Mouse (Mus musculus) heart, postnatal 25 days (tissue): ENCODE data around the gene Tmem139. TPM values are rescaled to one million over a fixed set of nuclear protein-coding genes. Genes with fewer than 3 reads are reported as not detected.

Experiments
- DNase-seq: peaks from one replicate; pipeline ENCODE4 v3.0.0; 2022; ENCODE audit warnings: low spot score
- intact Hi-C: fragments of 180-260 bp; cut with DNase I; formaldehyde crosslinking; loops from one replicate; pipeline ENCODE4 v1.15.1; 2025
- total RNA-seq, 2 experiments: library from RNA; stranded (reverse); gene quantifications; 2 replicates each; pipeline ENCODE4 v1.2.3; 2021

Gene Tmem139
- total RNA-seq, 2 experiments from 2014 or later = 0.29 TPM; not detected in 1

DNA sequence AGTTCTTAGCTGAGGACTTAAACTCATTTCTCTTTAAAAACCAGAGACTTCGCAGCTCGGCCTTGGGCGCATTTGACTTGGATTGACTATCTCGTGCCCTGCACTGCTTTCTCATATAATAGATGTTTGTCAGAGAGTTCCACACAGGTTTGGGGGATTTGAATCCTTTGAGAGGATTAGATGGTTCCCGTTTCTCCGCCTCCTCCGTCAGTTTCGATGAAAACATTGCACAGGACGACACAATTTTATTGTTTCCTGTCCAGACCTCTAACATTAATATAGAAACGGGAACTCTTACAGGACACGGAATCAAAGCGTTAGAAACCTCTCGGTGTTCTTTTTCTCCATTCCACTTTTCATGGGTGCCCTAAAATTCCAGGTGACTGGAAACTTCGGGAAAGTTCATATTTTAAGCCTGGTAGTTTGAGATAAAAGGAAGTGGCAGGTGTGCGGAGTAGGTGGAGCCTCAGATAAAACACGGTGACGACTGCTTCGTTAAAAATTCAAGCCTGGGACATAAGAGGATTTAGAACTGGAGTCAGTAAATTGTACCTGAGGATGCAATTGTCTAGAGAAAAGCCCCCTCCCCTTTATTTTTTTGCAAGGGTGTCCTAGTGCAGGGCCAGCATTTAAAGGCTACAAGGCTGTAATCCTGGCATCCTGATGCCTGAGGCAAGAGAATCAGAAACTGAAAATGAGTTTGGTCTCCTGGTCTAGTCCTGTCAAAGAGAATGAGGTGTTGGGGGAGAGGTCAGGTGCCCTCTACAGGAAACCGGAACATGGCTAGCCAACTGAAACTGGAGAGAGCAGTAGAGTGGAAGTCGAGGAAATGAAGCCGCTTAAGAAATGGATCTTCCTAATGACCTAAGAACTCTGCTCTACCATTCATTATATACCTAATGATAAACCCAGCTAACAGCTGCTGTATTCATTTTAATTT lies 3.9 kb downstream of the Tmem139 start:
- no peak for DNase-seq
- intact Hi-C loops = loop anchor here (5.0 to 10.0 kb wide), 3 partner anchors 57 to 1009 kb away; partner anchors contain the start of gene Fam131b

DNA sequence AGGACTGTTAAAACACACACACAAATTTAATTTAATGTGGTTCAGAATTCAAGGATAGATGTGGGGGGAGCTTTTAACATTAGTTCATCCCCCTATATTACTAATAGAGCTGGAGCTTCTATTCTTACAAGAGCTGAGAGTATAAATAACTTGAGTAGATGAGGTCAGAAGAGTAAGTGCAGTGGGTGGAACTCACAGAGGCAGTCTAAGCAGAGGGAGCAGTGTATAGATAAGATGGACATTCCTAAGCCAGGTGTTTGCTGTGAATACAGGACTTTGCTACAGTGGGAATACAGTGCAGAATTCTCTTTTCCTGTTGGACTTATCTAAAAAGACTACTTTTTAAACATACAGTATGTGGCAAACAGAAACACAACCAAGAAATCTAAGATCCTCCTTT lies 9.0 kb downstream of the Tmem139 start:
- intact Hi-C loops = no loop called here
- no peak for DNase-seq

DNA sequence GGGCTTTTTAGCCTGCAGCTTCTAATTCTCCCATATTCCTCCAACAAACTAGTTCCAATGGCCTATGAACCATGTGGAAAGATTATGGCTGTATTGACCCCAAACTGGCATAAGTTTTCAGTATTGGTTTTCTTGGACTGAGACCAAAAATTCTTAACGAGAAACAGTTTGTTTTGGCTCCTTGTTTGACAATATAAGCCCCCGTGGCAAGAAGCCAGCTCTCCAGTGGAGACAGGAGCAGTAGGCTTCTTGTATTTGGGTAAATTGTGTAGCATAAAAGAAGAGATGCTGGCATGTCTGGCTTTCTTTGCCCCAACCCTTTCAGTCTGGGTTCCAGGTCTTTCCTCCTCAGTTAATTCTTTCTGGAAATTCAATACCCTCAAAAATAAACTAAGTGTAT lies 14.4 kb downstream of the Tmem139 start:
- DNase-seq = no peak
- intact Hi-C loops = no loop called here

DNA sequence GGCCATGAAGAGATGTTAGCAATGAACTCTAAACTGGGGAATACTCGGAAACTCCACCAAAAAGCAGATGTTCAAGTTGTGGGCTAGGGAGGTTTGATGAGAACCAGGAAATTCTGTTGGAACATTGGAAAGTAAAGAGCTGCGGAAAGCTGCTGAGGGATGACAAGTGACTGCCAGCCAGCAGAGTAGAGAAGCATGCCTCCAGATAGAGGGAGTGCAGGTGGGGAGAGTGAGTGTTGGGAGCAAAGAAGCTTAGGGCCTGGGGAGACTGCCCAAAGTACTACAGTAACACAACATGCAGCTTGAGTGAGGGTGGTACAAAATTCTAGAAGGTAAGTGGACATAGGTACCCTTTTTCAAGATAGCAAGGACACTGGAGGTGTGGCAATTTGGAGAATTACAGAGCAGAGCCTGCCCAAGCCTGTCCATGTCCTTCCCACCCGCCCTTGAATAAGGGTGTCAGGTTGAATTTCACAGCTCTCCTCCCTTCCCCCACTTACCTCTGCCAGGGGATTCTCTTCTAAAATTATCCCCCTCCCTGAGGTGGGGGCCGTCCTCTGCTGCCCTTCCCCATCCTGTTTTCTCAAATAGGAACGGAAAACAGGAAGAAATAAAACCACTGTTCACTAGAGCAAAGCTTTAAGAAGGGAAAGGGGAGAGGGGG lies 21.2 kb downstream of the Tmem139 start:
- no peak for DNase-seq

DNA sequence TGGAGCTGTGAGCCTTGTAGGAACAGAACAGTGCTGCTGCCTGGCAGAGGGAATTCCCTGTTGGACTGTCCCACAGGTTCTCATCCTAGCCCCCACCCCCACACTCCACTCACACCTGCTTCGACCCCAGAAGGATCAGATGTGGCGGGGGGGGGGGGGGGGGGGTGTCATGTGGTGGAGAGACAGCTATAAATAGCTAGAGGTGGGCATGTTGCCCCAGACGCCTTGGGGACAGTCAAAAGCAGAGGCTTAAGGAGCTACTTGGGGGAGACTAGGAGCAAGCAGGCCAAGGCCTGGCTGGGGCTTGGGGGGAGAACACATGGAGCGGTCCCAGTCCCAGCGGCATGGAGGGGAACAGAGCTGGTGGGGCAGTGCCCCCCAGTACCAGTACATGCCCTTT lies 24.7 kb downstream of the Tmem139 start, which contains the start of gene Clcn1:
Clcn1 (plus strand) TSS at position 238 of the 400 bp plus-strand sequence.
- intact Hi-C loops = no loop called here
- no peak for DNase-seq

More for the DNA sequence above, 21.2 kb downstream of the Tmem139 start:
- intact Hi-C loops = no loop called here

DNA sequence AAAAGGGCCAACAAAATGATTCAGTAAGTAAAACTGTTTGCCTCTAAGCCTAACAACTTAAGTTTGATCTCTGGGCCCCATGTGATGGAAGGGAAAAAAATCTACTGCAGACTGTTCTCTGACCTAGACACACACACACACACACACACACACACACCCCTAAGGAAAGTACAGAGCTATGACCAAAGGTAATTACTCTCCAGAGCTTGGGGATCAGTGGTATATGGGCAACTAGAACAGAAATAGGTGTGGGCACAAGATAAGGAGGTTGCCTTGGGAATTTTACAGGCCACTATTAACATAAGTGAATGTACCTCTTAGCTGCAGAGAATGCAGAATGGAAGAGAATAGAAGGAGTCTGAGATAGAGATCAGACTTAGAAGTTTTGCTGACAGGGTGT lies 25.8 kb downstream of the Tmem139 start:
- intact Hi-C loops = no loop called here

DNA sequence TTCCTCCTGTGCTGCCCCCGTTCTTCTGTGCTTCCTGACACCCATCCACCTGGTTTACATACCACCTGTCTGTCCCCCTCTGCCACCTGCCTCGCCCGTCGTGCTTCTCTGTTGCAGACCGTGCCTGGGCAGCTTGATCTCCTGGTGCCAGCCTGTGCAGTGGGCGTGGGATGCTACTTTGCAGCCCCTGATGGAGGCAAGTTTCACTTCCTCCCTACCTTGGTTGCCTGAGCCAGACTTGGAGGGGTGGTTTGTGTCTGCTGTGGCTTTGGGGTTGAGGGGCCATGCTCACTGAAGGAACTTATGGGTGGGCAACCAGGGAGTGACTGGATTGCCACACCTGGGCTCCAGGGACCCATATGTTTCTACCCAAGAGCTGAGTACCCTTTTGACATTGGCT lies 31.6 kb downstream of the Tmem139 start:
- DNase-seq = no peak
- intact Hi-C loops = no loop called here

More for the DNA sequence above, 25.8 kb downstream of the Tmem139 start:
- no peak for DNase-seq

DNA sequence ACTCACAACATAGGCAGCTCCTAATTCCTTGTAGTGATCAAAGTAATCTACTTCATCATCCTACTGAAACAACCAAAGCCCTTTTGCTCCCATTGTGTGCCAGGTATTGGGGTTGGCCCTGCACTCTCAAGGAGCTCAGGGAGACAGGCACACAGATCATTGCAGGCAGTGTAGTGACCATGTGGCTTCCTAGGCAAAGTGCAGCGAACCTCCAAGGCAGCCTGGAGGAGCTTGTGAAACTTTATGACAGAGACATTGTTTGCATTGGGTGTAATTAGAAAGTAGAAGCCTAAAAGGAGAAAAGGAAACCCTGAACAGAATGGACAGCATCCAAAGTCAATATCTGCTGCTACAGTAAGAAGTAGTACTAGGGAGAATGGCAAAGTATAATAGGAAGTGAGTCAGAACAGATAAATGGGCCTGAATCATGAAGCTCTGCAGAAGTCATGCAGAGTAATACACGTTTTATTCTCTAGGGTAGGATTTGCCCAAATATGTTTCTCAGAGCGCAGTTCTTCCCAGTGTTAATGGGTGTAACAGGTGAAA lies 33.9 kb downstream of the Tmem139 start:
- no peak for DNase-seq

DNA sequence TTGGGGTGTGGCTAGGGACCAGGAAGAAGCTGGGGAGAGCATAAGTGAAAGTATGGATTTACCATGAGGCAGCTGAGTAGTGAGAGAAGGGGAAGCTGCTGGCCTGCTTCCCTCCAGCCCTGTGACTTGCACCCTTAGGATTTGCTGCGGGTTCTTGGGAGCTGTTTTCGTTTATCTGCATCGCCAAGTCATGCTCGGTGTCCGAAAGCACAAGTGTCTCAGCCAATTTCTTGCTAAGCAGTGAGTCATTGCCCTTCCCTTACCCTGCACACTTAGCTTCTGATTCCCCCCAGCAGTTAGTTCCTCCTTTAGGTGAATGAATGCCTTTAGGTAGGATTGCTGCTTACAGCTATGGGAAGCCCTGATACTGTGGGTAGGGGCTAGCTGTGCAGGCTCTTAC lies 37.6 kb downstream of the Tmem139 start:
- intact Hi-C loops = no loop called here
- no peak for DNase-seq

More for the DNA sequence above, 33.9 kb downstream of the Tmem139 start:
- intact Hi-C loops = no loop called here

DNA sequence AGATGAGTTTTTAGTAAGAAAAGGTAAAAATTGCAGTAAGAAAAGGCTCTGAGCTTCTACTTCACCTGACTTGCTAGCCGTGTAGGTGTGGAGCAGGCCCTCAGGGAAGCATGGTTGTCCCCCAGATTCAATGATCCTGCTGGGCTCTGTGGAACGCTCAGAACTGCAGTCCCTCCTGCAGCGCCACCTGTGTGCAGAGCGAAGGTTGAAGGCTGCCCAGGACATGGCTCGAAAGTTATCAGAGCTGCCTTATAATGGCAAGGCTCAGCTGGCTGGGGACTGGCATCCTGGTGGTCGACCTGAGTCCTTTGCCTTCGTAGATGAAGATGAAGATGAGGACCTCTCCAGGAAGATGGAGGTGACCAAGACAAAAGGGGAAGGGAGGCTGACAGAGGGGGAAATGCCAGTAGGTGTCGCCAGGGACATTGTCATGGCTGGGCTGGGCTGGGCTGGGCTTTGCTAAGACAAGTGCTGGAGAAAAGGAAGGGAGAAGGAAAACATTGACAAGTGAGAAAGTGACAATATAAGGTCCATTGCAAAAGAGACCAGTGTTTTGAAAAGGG lies 48.1 kb downstream of the Tmem139 start:
- intact Hi-C loops = no loop called here

DNA sequence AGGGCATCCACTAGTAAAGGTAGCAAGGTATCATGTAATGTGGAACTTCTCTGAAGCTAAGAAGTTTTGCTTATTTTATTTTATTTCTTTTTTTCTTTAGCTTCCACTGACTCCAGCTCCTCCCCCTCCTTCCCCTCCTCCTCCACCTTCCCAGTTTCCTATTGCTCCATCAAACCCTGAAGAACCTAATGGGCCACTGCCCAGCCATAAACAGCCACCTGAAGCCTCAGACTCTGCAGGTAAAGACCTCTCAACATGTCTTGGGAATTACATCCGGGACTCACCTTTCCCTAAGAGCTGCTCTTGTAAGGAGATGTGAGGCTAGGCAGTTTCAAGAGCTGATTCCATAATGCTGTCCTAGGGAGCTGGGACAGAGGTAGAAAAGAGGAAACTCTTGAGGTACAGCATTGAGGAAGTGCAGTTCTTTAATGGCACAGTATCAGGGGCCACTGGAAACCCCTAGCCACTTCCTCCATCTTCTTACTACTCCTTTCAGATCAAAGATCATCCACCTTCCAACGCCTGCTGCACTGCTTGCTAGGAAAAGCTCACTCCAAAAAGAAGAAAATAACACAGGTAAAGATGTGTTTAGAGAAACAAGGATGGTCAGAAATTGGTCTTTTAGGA lies 48.8 kb downstream of the Tmem139 start:
- no peak for DNase-seq
- intact Hi-C loops = no loop called here

More for the DNA sequence above, 48.1 kb downstream of the Tmem139 start:
- DNase-seq = no peak

Other genes starting within 250 kb of the Tmem139 start
- not detected for gene Sva, start 223.6 kb upstream of the Tmem139 start, total RNA-seq
- gene Tas2r139, start 121.0 kb upstream of the Tmem139 start, total RNA-seq = not detected
- not detected for gene Tas2r144, start 46.6 kb upstream of the Tmem139 start, total RNA-seq
- 100 to 1,000 TPM; 119 to 129 TPM for gene Gstk1, start 16.0 kb upstream of the Tmem139 start, total RNA-seq
- gene Casp2, start 3.0 kb downstream of the Tmem139 start, total RNA-seq = 10 to 100 TPM; 10.5 to 11.7 TPM
- gene Clcn1, start 24.7 kb downstream of the Tmem139 start, total RNA-seq = 1 to 10 TPM; 4.3 to 4.9 TPM
- gene Fam131b, start 62.7 kb downstream of the Tmem139 start, total RNA-seq = 1 to 10 TPM in 1 of 2 experiments, under 1 TPM in 1; 0.59 to 1.1 TPM
- 10 to 100 TPM; 57.1 to 59.8 TPM for gene Zyx, start 87.7 kb downstream of the Tmem139 start, total RNA-seq
- gene Epha1, start 111.3 kb downstream of the Tmem139 start, total RNA-seq = under 1 TPM; 0.26 to 0.31 TPM
- under 1 TPM in 1 of 2 experiments, not detected in 1; 0.39 TPM for gene Tas2r143, start 138.3 kb downstream of the Tmem139 start, total RNA-seq
- gene Tas2r135, start 143.5 kb downstream of the Tmem139 start, total RNA-seq = not detected
- not detected for gene Tas2r126, start 172.6 kb downstream of the Tmem139 start, total RNA-seq
- not detected for gene Olfr458, start 203.2 kb downstream of the Tmem139 start, total RNA-seq
- gene Olfr457, start 214.4 kb downstream of the Tmem139 start, total RNA-seq = not detected
- gene Olfr456, start 225.2 kb downstream of the Tmem139 start, total RNA-seq = not detected